Mouse (Mus musculus) ES-Bruce4 (cell line): ENCODE results near the gene Cdhr5.

ENCODE experiments used
- CTCF ChIP-seq: IDR thresholded peaks from one replicate; pipeline ENCODE4 v1.8.1; 2011; ENCODE audit warnings: low read depth, low read length
- EP300 ChIP-seq: IDR thresholded peaks from 2 replicates; pipeline ENCODE4 v1.6.1; 2011; ENCODE audit warnings: low read depth, low read length; ENCODE audit not compliant: insufficient read depth
- POLR2A ChIP-seq: IDR thresholded peaks from one replicate; pipeline ENCODE4 v1.8.1; 2011; ENCODE audit warnings: low read length; ENCODE audit not compliant: insufficient read depth

- TF ChIP-seq CTCF, result no peak
- TF ChIP-seq POLR2A, result no peak
- no peak for TF ChIP-seq EP300
Observed at GRCm38 (mm10) chr7:141256159-141256558, 20.4 kb downstream of the Cdhr5 start.
